Mouse (Mus musculus) cerebellum, adult 2 months (tissue): ENCODE measurements around the gene Nbea. TPM values are rescaled to one million over a fixed set of nuclear protein-coding genes. Genes with fewer than 3 reads are reported as not detected.

Source experiments
- DNase-seq, 2 experiments: peaks; one replicate each; pipeline ENCODE4 v3.0.0; 2021
- H3K27ac ChIP-seq: fragments of 200-500 bp; 2 replicates; pipeline ENCODE4 v1.5.1; 2012; ENCODE audit warnings: low read length, control low read depth, inconsistent platforms; ENCODE audit not compliant: insufficient read depth
- H3K27me3 ChIP-seq: fragments of 200-500 bp; 2 replicates; pipeline ENCODE4 v1.6.1; 2012; ENCODE audit warnings: inconsistent platforms, mild to moderate bottlenecking, low read length, moderate library complexity; ENCODE audit not compliant: control insufficient read depth, insufficient read depth
- H3K4me1 ChIP-seq: fragments of 200-500 bp; 2 replicates; pipeline ENCODE4 v1.6.1; 2011; ENCODE audit warnings: low read length; ENCODE audit not compliant: control insufficient read depth, insufficient read depth
- H3K4me3 ChIP-seq: fragments of 200-500 bp; replicated peaks from 2 replicates; pipeline ENCODE3; 2011; ENCODE audit warnings: mild to moderate bottlenecking, low read depth, low read length, control low read depth; ENCODE audit not compliant: insufficient read depth
- CTCF ChIP-seq: fragments of 200-500 bp; IDR thresholded peaks from 2 replicates; pipeline ENCODE4 v1.5.1; 2011; ENCODE audit warnings: low read depth, mild to moderate bottlenecking, control low read depth, low read length, moderate library complexity, borderline replicate concordance; ENCODE audit not compliant: insufficient read depth
- POLR2A ChIP-seq: fragments of 200-500 bp; IDR thresholded peaks from 2 replicates; pipeline ENCODE4 v1.6.1; 2011; ENCODE audit warnings: low read length, control low read depth, borderline replicate concordance; ENCODE audit not compliant: insufficient read depth
- WGBS: fragments of 180-500 bp; shearing (Covaris S2); methylation state at CpG from one replicate; pipeline ENCODE4 v1.1.7; 2018; 5-methylcytosine and 5-hydroxymethylcytosine counted together
- polyA plus RNA-seq: library from polyadenylated mRNA; depleted of rRNA; stranded (reverse); fragments of >200 nt; gene quantifications from 2 replicates; pipeline ENCODE4 v1.2.3, GENCODE M21; 2012

Nbea gene
- polyA plus RNA-seq, 1 experiment: 109 TPM

DNA sequence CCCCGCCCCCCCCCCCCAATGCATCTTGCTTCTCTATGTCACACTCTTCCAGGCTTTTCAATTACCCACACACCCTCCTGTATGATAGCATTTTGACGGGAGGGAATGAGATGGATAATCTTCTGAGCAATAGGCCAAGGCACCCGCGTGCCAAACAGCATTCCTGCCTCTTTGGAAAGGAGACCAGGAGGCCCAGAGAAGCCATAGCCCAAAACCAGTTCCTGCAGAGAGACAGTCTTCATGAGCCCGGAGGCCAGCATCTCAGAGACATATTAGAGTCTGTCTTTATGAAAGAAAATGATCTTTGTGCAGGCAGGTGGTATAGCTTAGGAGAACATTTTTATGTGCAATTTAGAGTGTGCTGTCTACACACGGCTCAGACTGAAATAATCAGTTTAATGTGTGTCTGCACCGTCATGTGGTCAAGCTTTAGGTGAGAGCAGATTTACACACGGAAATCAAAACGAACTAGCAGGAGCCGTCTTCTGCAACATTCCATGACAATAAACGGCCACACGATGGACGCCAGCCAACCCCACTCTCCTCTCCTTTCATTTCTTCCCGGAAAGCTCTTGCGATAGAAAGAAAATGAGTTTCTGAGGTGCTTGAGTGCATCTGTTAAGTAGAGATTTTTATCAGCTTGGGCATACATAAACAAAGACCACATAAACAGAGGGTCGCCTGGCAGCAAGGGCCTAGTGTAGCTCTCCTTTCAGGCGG lies 584.0 kb downstream of the Nbea start:
- no peak for DNase-seq
- WGBS: 50% methylated on average over 17 of the region's 17 CpGs
- Histone ChIP-seq H3K4me3 (no peak overlapping the region), H3K27me3 (no peaks in the 10 kb centered on the region), H3K4me1 (peaks cover 3% of the 10 kb centered on the region; the same call in 1 of the 2 replicates), H3K27ac (no peak overlapping the region)
- no peak for TF ChIP-seq POLR2A
- no peak for TF ChIP-seq CTCF

DNA sequence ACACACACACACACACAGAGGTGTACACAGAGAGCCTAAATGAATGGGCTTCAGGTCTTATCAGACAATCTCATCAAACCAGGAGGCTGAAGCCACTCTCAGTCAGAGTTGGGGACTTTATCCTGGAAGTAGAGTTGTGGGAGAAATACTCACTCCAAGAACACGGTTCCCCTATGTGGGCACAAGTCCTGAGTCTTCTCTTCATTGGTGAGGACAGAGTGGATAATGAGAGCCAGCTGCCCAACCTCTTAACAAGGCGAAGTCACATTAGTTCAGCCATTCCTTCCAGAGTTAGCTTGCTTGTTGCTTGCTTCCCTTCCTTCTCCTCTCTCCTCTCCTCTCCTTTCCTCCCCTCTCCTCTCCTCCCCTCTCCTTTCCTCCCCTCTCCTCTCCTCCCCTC lies 584.8 kb downstream of the Nbea start:
- H3K27me3 ChIP-seq: no peaks in the 10 kb centered on the region
- TF ChIP-seq CTCF: no peak
- no peak for TF ChIP-seq POLR2A
- 89% methylated on average over 2 of the region's 2 CpGs for WGBS
- no peak overlapping the region for H3K27ac ChIP-seq
- H3K4me3 ChIP-seq: no peak overlapping the region
- no peak for DNase-seq
- peaks cover 3% of the 10 kb centered on the region; the same call in 1 of the 2 replicates for H3K4me1 ChIP-seq

DNA sequence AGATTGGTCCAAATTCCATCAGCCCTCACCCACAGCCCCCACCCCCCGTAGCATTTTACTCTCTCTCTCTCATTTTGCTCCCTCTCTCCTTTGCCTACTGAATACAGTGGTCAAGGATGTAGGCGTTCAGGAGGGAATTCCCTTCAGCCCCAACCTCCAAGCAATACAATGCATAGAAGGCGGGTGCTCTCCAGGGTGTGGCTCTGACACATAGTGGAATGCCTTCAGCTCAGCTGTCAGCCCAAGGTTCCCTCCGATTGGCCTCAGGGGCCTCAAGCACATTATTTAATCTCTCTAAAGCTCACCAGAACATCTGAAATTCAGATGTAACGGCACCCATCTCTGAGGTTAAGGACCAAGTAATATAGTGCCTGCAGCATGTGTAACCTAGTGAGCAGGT lies 590.2 kb downstream of the Nbea start:
- Histone ChIP-seq H3K4me3 (no peak overlapping the region), H3K27ac (no peak overlapping the region), H3K27me3 (no peaks in the 10 kb centered on the region), H3K4me1 (peaks cover 15% of the 10 kb centered on the region)
- WGBS: 94% methylated on average over 5 of the region's 5 CpGs
- TF ChIP-seq CTCF (no peak), POLR2A (no peak)
- DNase-seq: no peak

DNA sequence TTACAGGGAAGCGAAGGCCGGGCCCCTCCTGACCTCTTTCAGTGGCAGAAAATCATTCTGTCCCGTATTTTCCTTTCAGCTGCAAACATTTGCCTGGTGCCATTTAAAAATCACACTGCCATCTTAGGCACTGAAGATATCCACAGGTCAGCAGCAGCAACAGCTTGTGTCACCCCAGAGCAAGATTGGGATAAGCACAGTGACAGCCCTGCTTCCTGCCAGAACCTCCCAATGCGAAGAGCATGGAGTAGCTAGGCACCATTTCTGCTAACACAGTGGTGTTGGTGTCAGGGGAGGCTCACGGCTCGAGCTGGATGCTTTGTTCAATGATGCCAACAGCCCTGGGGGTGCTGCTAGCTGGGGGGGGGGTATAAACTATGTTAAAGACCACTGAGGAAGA lies 592.8 kb downstream of the Nbea start:
- peak in 1 of 2 experiments; percentile 51 for DNase-seq
- Histone ChIP-seq H3K4me3 (no peak overlapping the region), H3K27me3 (no peaks in the 10 kb centered on the region), H3K27ac (peak overlapping the region; percentile 12), H3K4me1 (peaks cover 15% of the 10 kb centered on the region)
- 43% methylated on average over 6 of the region's 6 CpGs for WGBS
- no peak for TF ChIP-seq POLR2A
- no peak for TF ChIP-seq CTCF

DNA sequence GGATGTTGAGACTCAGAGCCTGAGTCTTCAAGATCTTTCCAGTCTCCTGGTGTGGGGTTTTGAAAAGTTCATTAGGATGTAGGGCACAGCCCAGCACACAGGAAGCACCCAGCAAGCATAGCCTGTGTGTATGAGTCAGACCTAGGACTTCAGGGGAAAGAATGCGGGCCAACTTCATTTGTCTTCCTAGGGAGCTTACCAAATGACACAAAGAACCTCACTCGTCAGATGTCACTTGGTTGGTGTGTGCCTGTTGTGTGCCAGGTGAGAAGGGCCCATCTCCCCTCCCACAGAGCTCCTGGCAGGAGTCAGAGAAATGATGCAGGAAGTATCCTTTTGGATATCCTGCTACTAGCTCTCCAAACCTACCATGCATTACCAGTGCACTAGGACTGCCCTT lies 593.2 kb downstream of the Nbea start:
- no peak overlapping the region for H3K4me3 ChIP-seq
- peak; percentile 73 to 88 for DNase-seq
- peak overlapping the region; percentile 12 for H3K27ac ChIP-seq
- H3K27me3 ChIP-seq: no peaks in the 10 kb centered on the region
- WGBS: 8% methylated on average over 2 of the region's 2 CpGs
- H3K4me1 ChIP-seq: peaks cover 15% of the 10 kb centered on the region
- TF ChIP-seq POLR2A: no peak
- no peak for TF ChIP-seq CTCF

DNA sequence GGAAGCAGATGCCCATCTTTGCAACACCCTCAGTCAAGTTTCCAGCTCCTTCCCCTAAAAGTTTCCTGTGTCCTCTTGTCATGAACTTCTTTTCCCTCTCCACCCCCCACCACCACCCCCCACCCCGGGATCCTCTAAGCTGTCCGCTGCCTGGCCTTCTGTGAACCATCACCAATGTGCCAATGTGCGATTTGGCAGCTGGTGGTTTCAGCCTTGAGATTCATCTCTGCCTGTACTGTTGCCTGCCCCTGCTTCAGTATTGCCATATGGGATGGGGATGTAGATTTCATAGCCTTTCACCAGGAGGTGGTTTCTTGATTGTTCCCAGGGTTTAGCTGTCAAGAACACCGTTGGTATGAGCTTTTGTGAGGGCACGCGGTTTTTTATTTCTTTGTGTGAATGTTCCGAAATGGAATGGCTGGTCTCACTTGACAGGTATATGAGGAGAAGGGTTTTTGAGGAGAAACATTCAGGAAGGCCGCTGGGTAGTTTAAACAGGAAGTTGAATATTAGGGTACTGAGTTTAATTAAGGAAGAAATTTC lies 594.0 kb downstream of the Nbea start:
- Histone ChIP-seq H3K4me3 (no peak overlapping the region), H3K27ac (no peak overlapping the region), H3K27me3 (no peaks in the 10 kb centered on the region), H3K4me1 (peaks cover 15% of the 10 kb centered on the region)
- WGBS: 54% methylated on average over 8 of the region's 8 CpGs
- peak; percentile 19 to 28 for DNase-seq
- TF ChIP-seq CTCF (no peak), POLR2A (no peak)

DNA sequence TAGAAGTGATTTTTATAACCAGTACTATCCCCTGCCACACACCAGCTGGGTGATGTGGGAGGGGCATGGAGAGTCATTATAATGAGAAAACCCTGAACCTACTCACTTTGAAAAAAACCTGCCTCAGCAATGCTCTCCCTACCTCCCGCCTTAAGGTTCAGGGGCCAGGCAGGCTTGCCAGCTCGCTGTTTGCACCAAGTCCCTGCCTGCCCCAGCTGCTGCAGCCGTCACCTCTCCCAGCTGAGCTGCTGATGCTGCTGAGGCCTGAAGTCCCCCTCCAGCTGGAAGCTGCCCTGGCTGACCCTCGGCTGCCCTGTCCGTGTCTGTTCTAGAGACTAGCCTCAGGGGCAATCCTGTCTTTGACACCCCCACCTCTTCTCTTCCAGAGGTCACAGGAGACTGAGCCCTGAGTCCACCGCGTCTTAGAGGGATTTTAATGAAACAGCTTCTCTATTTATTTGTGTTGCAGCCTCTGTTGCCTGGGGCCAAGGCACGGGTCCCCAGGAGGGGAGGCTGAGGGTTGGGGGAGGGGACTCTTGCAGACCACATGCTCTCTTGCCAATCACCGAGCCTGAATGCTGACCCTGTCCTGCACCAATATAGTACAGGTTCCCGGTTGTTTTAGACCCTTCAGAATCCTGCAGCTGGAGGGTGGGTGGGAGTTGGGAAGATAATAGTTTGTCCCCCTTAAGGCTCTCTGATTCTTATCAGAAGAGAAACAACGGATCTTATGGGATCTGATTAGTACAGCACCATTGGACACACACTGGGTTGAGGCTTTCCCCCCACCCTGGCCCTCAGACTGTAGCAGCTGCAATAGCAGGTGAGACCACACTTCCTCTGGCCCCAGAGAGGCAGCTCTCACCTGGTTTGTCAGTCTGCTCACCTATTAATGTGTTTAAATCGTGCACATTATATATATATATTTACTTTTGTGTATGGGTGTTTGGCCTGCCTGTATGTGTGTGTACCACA lies 595.2 kb downstream of the Nbea start:
- H3K4me1 ChIP-seq: peaks cover 15% of the 10 kb centered on the region
- no peak overlapping the region for H3K27ac ChIP-seq
- 60% methylated on average over 12 of the region's 12 CpGs for WGBS
- no peak overlapping the region for H3K4me3 ChIP-seq
- no peak for TF ChIP-seq CTCF
- TF ChIP-seq POLR2A: no peak
- no peak for DNase-seq
- no peaks in the 10 kb centered on the region for H3K27me3 ChIP-seq
